Mouse (Mus musculus) layer of hippocampus, adult 11-12 months (tissue): Measurements from ENCODE around the gene Plk1.

ENCODE experiments used
- DNase-seq: peaks from one replicate; pipeline ENCODE4 v3.0.0; 2022; ENCODE audit warnings: low spot score

Plk1 gene

DNA sequence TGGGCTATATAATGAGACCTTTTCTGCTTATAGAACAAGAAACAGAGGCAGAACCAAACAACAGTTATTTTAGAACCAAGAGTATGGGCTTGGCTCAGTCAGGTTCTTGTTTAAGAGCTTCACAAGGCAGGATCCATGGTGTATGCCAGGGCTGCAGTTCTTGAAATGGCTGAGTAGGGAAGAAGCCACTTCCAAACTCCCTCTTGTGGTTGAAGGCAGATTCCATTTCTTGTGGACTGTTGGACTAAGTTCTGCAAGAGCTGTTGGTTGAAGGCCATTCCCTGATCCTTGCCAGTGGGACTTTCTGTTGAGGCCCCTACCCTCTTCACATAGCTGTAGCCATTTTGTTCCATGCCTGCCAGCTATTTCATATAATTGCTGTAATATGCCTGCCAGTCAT lies 34.7 kb downstream of the Plk1 start:
- DNase-seq = no peak

DNA sequence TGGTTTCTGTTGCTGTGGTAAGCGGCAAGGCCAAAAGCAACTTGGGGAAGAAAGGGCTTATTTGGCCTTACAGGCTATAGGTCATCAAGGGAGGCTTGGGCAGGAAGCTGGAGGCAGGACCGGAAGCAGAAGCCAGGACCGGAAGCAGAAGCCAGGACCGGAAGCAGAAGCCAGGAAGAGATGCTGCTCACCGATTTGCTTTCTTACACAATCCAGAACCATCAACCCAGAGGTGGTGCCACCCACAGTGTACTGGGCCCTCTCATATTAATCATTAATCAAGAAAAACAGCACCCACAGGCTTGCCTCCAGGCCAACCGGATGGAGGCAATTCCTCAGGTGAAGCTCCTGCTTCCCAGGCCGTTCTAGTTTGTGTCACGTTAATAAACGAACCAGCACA lies 37.5 kb downstream of the Plk1 start:
- DNase-seq = no peak

DNA sequence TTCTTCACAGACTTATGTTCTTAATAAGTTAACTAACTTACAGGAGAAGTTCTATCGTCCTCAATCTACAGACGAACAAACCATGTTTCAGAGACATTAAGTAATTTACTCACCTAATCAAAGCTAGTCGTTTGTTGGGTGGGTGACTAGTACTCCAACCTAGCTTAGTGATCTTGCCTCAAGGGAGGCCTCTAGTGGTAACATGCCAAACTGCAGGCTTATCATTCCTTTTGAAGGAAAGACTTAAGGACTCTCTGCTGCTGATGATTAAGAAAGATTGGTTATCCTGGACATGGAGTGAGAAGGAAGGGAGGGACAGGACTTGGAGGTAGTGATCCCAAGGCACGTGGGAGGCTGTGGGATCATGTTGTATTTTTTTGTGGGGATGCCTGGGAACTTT lies 38.1 kb downstream of the Plk1 start:
- DNase-seq = peak; percentile 62

DNA sequence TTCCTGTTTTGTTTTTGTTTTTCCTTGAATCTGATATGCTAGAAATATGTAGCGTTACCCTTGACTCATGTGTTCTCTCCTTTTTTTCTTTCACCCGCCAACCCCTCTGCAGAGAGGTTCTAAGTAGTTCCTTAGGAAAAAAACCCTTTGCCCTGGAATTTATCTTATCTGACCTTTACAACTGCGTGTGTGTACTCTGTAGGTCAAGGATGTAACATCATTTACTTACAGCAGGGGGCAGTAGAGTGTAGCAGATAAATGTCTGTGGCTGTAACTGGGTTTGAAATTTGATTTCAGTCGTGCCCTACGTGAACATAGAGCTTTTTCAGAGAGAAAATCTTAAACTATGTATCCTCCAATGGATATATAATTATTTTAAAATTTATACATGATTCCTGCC lies 40.1 kb downstream of the Plk1 start:
- DNase-seq = peak; percentile 39

DNA sequence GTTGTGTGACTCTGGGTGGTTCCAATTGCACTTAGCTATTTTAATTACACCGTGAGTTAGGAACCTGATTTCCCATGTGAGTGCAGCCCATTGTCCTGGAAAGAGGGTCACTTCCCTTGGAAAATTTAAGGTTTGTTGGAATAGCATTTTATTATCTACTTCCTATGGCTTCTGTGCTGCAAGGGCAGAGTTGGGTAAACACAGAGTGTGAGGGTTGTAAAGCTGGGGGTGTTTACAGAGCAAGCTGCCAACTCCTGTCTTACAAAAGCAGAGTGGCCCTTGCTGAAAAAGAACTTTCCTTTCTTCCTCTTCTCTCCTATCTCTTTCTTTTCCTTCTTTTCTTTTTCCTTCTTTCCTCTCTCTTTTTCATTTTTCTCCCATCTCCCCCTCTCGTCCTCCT lies 44.7 kb downstream of the Plk1 start:
- DNase-seq = no peak

DNA sequence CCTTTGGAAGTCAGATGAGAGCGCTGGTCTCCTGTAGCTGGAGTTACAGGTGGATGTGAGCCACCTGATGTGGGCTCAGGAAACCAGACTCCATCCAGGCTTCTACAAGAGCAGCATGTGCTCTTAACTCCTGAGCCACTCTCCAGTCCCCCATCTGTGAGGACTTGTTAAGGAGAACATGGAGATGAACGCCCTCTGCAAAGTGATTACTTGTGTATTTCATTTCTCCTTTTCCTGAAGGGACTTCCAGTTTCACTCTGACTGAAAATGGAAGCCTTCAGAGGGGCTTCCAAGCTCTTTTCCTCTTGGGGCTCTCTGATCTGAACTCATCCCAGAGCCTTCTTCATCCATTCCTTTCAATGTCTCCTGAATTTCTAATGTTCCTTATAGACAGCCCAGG lies 46.9 kb downstream of the Plk1 start:
- no peak for DNase-seq

DNA sequence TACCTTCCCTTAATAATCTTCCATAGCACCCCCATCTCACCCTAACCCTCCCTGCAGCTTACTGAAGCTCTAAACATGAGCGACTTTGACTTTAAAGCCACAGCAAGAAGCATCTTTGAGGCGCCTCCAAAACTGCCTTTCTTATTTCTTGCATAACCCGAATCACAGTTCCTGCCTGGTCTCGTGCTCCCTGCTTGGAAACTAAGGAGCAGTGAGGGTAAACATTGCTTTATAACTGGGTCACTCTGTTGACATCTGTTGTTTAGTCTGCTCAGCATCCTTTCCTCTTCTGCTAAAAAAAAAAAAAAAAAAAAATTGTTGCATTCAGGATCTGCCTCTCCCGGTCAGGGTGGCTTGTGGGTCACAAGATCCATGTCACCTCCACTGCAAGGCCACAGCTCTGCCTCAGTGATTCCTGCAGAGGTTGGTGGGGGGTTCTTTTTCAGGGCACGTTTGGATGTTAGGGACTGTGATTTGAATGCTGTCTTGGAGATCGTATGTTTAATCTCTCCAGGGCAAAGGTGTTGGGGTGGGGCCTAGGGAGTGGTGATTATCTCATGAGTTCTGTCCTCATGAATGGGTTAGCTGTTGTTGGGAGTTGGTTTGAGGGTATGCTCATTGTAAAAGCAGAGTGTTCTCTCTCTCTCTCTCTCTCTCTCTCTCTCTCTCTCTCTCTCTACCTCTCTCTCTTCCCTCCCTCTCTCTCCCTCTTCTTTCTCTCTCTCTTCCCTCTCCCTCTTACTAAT lies 49.2 kb downstream of the Plk1 start:
- no peak for DNase-seq

DNA sequence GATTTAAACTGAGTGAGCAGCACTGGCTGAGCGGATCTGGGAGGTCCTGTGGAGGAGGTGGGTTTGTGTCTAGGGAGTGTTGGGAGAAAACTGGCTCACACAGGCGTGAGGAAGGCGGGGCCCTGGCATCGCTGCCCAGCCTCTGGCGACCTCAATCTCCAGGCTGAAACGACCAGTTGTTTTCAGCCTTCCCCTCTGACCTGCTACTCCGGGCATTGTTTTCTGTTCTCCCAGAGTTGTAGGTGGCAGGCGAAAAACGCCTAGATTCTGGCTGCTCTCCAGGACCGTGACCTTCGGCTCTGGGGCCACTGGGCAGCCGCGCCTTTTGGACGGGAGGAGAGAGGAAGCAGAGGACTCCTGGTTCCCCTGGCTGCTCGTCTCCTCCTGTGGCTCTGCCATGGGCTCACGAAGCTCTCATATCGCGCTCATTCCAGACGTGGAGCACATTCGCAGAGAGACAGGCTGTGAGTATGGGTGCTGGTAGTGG lies 60.1 kb downstream of the Plk1 start, which contains the start of gene Chp2:
Gene Chp2 (plus strand): TSS at position 182 of the 487 bp plus-strand sequence.
- DNase-seq = peak; percentile 13
